Mouse (Mus musculus): ENCODE data around the gene Klhl7.

DNA sequence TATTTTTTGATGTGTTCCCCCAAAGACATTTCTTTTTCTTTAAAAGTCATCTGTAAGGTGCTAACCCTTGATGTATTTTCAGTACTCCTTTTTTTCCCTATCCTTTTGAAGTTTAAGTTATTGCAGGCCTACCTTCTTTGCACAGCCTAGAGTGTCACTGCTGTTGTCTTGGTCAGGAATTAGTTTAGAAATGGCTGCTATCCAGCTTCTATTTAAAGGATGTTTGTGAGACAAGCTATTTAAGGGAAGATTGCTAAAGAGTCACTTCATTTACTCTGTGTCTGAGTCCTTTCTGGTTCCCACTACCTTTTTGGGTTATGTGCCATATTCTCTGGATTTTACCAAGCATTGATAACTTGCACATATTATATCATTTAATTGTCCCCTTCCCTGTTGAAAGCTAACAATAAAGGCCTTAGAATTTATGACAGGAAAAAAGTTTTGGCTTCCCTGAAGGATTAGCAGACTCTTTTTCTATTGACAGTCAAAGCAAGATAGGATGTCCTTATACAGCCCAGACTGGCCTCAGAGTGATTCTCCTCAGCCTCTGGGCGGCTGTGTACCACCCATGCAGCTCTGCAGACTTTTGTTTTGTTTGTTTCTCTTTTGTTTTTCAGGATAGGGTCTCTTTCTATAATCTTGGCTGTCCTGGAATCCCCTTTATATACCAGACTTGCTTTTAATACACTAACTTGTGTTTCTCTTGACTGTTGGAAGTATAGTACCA lies 25.7 kb downstream of the Klhl7 start:
- TF ChIP-seq CTCF (IDR thresholded peaks at IDR 0.05) = no peak
- no peak for TF ChIP-seq EP300 (IDR thresholded peaks at IDR 0.05; ENCODE audit: insufficient read depth, low read depth, low read length)

Measured in heart, adult 2 months (tissue).